Mouse (Mus musculus): ENCODE results near the gene Zyg11a.
A peak's percentile ranks its signal among the peaks of the same experiment; 100 is the strongest.
"Not testable (repeated sequence)": the region's sequence is repeated elsewhere in the genome, so short reads cannot be mapped to it uniquely, and the experiment has no call there.

Gene Zyg11a

DNA sequence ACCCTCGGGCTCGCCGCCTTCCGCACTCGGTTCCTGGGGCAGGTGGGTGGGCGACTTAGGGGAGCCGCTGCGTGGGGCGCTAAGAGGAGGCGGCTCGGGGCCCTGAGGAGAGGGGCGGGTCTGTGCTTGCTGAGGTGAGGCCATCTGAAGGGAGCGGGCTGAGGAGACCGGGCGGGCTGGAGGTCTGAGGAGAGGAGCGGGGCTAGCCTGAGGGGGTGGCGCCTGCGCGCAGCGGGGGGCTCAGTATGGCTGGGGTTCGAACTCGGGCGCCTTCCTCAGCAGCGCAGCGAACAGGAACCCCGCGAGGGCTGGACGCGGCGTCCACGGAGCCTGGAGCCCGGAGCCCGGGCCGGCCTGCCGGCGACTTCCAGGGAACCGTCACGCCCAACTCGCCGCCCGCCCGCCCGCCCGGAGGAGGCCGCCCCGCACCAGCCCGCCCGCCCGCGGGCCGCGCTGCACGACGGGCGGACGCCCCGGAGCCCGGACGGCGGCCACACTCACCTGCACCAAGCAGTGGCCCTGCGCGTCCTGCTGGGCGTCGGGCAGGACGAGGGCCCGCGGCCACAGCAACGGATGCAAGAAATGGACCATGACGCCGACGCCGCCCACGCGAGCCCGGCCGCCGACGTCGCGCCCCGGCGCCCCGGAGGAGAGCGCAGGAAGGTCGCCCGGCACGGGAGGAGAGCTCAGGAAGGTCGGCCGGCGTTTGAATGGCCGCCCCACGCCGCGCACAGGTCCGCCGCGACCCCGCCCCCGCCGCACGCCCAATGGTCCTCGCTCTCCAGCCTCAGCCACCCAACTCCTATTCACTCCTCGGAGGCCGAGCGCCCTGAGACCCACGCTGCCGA is at the start of gene Zyg11a:
TSS of gene Zyg11a (minus strand) at position 717 of the 848 bp plus-strand sequence.
- peak in 1 of 2 experiments; percentile 12 for DNase-seq (ENCODE audit: low spot score in 2 of 2)

DNA sequence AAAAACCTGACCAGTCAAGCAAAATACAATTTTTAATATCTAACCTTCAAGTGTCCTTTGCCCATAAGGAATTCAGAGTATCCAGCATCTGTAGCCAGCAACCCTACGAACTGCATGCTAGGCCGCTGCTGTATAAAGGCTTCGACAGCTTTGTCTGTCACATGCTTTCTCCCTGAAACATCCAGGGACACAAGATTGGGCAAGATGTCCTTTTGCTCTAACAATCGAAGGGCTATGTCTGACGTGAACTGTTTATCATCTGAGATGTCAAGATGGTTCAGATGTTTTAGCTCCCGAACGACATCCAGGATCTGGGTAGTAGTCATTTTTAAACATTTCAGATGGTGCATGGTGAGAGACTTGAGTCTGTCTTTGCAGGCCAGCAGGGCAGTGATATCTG is 47.9 kb upstream of the Zyg11a start:
- no peak for DNase-seq (ENCODE audit: low spot score in 2 of 2)

DNA sequence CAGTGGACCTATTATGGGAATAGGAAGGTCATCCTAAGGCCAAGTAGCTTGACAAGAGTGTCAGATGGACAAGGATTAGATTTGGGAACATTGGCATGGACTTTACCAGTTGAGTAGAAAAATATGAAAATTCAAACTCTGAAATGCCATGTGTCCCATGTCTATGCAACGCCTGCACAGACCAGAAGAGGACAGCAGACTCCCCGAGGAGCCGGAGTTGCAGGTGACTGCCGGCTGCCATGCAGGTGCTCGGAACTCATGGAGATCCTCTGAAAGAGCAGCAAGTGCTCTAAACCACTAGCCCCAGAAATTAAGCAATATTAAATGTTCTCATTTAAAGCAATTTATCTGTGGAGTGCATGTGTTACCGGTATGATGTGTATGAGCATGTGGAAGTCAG is 35.5 kb upstream of the Zyg11a start:
- DNase-seq (ENCODE audit: low spot score in 2 of 2): no peak

DNA sequence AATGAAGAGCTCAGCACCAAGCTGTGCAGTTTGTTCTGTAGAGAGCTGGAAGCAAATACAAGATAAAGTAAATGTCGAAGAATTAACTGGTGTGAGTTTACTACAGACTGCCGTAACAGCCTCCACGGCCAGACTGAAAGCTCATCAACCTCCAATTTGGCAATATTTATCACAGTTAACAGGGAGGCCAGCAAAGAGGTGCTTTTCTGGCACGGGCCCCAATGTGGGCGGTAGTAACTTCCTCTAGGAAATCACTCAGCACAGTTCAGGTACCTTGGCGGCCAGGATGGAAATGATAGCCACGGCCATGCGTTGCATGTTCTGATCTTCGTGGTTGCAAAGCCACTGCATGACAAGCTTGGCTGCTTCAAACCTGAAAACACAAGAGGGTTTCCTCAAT is 32.7 kb upstream of the Zyg11a start:
- DNase-seq (ENCODE audit: low spot score in 2 of 2): no peak

DNA sequence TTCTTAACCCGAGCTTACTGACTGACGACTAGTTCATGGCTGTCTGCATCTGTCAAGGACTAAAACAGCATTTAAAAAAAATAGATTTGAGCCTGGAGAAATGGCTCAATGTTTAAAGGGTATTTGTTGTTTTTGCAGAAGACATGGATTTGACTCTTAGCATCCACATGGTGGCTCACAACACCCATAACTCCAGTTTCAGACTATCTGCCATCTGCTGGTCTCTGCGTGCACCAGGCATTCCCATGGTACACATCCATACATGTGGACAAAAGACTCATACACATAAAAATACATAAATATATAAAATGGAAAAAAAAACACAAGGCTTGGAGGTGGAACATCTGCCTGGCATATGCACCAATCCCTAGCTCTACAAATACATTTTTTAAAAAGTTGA is 31.5 kb upstream of the Zyg11a start:
- DNase-seq (ENCODE audit: low spot score in 2 of 2): no peak

DNA sequence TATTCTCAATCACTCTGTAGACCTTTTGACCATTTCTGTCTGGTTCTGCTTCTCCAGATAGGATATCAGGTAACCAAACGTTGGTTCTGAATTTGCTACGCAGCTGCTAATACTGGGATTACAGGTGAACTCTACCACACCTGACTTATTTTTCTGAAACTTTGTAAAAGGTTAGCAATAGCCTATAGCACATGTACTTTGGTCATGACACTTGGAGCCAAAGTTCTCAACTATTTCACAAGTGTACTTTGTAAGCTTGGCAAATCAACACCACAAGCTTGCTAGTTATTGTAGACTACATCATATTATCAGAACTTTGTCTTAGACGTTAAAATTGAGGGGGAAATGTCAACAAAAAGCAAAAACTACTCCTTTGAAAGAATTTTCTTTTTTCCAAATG is 15.8 kb upstream of the Zyg11a start:
- no peak for DNase-seq (ENCODE audit: low spot score in 2 of 2)

DNA sequence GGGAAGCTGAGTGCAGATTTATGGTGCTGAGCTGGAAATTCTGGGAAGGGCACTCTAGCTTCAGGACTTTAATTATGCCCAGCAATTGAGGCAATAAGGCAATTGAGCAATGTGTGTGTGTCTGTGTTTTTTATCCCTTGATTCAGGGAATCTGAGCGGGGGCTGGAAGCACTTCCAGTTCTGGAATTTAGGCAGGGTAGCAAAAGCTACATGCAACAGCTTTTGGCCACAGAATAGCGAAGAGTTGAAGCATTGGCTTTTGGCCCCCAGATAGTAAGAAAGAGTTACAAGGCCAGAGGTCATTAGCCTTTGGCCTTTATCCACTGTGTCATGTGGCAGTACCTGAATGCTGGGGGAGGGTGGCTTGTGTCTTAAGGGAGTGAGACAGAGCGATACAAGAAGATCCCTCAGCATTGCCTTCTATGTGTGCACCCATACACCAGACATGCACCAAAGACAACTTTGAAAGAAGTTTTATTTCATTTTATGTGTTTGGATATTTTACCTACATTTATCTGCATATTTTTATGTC is 7.6 kb upstream of the Zyg11a start:
- no peak for DNase-seq (ENCODE audit: low spot score in 2 of 2)

DNA sequence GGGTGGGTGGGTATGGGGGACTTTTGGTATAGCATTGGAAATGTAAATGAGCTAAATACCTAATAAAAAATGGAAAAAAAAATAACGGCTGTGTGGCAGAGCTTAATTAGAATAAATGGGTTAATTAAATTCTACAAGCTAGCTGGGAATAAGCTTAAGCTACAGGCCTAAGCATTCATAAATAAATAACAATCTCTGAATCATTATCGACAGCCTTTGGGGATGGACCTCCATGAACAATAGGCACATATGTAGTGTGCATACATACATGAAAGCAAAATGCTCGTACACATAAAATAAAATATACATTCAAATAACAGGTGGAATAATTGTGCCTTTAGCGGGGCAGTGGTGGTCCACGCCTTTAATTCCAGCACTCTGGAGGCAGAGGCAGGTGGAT is 4.7 kb upstream of the Zyg11a start:
- DNase-seq (ENCODE audit: low spot score in 2 of 2): no peak

DNA sequence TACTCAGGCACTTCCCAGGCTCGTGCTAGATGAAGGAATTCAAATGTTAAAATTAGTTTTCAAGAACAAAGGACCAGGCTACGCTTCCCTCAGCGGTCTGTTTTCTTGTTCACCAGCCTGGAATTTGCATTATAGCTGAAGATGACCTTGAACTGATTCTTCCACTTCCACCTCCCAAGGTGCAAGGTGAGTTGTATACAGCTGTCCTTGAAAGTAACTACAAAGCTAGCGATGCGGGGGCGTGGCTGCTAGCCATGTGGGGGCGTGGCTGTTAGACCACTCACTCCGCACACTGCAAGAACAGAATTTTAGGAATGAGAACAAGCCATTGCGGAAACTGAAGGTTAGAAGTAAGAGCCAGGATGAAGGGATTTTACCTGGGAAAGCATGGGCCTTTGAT is 1.2 kb upstream of the Zyg11a start:
- DNase-seq (ENCODE audit: low spot score in 2 of 2): no peak

DNA sequence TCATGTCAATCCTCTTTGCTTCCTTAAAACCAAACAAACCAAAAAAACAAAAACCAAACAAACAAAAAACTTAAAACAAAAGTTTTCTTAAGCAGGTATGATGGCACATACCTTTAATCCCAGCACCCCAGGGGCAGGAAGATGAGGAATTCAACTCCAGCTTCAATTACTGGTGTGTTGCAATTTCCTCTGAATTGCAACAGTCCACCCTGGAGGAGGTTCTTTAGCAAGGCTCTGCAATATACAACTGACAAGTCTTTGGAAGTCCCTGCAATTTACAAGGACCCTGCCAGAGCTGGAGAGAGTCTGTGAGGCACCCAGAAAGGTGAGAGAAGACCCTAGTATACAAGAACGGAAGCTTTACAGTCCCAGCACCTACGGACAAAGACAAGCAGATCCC is 4.8 kb downstream of the Zyg11a start:
- DNase-seq (ENCODE audit: low spot score in 2 of 2): no peak

DNA sequence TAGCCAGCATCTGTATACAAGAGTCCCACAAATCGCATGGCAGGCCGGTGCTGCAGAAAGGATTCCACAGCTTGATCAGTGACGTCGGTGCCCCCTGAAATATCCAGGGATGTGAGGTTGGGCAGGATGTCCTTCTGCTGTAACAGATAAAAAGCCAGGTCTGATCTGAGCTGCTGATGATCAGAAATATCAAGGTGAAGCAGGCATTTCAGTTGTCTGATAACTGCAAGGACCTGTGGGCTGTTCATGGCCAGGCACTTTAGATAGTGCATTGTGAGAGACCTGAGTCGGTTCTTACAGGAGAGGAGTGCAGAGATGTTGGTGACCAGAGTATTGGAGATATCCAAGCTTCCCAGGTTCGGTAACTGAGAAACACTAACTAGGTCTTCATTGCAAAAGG is 13.2 kb downstream of the Zyg11a start:
- no peak for DNase-seq (ENCODE audit: low spot score in 2 of 2)

DNA sequence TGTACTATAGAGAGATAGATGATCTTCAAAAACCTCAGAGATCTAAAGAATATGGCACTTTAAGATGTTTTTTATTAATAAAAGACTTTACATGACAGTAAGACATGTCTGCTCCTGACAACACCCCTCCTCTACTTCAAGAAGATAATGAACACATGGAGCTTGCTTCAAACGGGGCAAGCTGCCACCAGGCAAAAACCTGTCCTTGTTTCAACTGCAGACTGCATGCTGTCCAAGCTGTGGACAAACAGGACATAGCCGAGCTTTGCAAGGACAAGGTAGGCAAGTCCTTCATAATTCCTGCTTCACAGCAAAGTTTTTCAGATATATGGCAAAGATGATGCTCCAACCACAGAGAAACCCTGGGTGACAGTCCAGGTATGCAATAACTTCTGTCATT is 18.6 kb downstream of the Zyg11a start:
- no peak for DNase-seq (ENCODE audit: low spot score in 2 of 2)

DNA sequence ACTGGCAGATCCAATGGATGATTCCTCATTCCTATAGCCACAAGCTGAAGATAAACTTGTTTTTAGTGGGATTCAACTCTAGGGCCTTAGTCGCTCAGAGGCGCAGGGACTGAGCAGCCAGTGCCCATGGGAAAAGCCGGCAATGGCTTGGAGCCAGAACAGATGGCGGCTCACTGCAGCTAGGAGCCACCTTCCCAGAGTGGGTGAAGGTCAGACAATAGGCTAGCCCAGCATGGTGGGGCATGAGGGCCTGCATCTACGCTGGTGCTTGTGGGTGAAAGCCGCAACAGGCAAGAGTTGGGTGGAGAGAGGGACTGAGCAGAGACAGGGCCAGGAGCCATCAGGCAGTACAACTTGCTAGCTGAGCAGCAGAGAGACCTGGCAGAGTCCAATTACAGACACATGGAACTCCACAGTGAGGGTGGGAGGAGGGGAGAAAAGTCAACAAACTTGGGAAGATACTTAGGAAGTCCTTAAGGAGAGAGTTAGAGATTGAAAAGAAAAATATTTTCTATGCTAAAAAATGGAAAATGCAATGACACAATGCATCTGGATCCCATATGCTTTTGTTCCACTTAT is 21.5 kb downstream of the Zyg11a start:
- no peak for DNase-seq (ENCODE audit: low spot score in 2 of 2)

DNA sequence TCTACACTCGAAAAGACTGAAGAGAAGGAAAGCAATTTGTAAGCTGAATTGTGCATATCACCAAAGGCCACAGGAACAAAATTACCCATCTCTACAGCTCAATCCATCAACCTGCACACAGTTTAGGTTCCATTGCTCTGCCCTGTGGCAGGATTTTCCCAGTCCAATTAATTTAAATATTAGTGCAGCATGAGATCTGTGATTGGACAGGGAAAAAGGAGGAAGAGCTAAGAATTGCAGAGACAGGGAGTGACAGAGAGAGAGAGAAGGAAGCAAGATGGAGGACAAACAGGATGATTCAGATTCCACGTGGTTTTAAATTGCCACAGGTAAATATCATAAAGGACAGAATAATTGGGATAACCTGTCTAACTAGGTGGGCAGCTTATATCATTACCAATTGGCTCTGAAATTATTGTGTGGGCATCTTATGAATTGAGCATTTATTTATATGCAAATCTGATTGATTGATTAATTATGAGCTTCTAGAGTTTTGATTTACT is 25.0 kb downstream of the Zyg11a start:
- DNase-seq (ENCODE audit: low spot score in 2 of 2): no peak

DNA sequence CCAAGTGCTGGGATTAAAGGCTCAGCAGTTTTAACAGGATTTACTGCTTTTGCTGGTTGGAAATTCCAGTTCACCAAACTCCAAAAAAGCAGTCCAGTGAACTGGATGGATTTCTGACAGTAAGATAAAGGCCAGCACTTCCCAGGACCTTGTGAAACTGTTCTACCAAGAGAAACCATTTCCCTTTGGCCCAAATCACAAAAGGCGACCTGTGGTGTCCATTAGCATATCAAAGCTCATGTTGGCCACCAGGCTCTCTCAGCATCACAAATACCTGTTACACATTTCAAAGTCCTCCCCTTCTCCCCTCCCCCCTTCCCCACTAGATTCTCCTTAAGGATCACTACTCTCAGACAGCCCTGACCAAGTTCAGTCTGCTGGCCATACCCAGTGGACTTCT is 35.6 kb downstream of the Zyg11a start:
- DNase-seq (ENCODE audit: low spot score in 2 of 2): no peak

DNA sequence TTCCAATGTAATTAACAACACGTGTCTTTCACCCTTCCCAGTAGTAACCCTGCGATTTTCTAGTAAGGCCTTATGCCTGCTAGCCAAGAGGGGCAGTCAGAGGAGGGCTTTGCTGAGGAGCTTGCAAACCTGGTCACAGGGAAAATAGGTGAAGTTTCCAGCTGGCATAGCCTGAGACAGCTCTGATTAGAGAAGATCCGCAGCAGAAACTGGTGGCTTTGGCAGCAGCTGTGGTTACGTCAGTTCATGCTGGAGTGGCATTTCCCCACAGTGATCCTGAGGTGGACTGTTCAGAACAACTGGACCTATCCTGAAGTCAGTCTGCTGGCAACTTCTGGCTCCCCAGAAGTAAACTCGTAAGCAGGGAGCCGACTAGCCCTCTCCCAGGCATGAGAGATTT is 49.8 kb downstream of the Zyg11a start:
- no peak for DNase-seq (ENCODE audit: low spot score in 2 of 2)

DNA sequence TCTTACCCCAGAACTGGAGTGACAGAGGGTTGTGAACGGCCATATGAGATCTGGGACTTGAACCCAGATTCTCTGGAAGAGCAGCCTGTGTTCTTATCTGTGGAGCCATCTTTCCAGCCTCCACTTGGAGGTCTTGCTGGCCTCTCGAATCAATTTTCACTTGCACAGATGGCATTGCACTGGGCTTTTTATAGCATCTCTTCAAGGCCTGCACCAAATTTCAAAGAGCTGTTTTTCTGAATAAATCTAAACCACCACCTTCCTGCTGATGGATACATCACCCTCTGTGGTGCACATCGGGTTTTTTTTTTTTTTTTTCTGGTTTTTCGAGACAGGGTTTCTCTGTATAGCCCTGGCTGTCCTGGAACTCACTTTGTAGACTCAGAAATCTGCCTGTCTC is 51.0 kb downstream of the Zyg11a start:
- DNase-seq (ENCODE audit: low spot score in 2 of 2): no peak

DNA sequence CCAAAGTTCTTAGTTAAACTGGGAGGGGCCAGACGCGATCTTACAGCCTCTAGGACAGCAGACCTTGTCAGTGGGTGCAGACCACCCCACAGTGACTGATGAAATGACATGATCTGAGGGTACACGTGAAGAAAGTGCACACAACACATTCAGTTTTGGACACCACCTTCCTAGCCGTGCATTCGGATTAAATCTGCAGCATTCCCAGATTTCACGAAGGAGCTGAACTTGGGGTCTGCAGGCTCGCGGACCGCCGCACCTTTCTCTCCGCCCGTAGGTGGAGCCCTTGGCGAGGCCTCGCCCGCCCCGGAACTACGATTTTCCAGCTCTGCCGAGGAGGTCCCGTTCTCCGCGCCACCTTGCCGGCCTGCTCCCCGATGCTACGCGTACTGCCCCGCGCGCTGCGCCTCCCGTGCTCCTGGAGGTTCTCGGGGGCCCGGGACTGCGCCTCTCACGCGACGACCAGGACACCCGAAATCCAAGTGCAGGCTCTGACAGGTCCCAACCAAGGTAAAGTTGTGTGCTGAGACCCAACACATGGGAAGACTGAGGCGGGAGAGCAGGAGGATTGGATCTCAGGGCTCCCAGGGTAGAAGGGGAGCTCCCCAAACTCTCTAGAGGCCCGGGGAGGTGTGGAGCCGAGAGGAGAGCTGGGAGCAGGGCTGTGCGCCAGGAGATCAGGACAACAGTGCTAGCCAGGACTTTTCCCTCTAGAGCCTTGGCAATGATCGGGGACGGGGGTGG is 52.5 kb downstream of the Zyg11a start, which contains the start of gene Echdc2:
TSS of gene Echdc2 (plus strand) at position 286 of the 744 bp plus-strand sequence.
- DNase-seq (ENCODE audit: low spot score in 2 of 2): no peak

DNA sequence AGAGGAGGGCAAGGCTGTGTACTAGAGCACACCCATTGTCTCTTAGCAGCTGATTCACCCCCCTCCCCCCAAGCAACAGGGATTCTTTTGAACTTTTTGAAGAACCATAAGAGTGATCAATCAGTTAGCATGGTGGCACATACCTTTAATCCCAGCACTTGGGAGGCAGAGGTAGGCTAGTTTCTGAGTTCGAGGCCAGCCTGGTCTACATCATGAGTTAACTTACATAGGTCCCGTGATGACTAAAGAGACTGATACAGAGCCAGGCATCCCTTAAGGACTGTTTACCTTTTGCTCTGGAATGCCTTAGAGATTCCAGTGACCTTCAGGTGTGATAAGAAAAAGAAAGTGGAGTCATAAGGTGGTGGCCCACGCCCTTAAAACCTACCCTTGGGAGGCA is 54.6 kb downstream of the Zyg11a start:
- DNase-seq (ENCODE audit: low spot score in 2 of 2): no peak

DNA sequence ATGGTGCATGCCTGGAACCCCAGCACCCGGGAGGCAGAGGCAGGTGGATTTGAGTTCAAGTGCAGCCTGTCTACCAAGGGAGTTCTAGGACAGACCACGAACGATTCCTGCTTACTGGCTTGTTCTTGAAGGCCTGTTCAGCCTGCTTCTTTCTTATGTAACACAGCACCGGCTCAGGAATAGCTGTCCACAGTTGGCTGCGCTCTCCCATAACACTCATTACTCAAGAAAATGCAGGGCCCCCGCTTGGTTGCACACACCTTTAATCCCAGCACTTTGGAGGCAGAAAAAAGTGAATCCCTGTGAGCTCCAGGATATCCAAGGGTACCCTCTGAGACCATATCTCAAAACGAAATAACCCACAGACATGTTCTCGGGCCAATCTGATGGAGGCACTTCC is 55.9 kb downstream of the Zyg11a start:
- DNase-seq (ENCODE audit: low spot score in 2 of 2): no peak

DNA sequence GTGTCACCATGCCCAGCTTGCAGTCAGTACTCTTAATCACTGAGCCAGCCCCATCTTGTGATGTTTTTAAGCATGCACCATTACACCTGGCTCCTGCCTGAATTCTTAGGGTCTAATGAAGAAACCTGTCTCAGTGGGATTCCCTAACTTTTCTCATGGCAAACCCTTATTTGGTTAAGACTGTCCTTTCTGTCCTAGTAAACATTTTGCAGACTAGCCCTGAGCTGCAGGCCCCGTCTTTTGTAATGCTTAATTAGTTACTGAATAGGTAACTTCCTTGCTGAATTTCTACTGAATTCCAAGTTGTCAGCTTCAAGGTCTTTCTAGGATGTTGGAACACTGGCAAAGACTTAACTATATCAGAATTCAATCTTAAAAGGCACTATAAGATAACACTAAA is 62.7 kb downstream of the Zyg11a start:
- not testable (repeated sequence) for DNase-seq (ENCODE audit: low spot score in 2 of 2)

DNA sequence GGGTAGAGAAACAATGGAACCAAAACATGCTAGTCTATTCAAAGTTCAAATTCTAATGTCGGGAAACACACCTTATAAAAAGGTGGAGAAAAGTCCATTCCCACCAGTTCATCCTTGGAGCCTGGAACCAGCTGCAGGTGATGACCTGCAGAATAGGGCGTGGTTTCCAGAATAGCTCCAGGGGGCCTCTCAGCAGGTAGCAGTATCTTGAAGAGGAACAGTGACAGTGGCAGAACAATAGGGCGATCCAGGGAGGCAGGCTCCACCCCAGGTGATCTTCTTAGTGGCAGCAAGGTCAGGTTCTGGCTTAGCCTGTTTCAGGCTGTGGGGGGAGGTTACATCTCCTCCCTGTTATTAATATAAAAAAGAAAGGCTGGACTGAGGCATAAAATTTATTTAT is 72.3 kb downstream of the Zyg11a start:
- DNase-seq (ENCODE audit: low spot score in 2 of 2): not testable (repeated sequence)

All from natural killer cell, adult 2 months (primary cell).